Mouse (Mus musculus) bone marrow macrophage, adult 2 months (primary cell): Measurements from ENCODE around the gene Hbb-bs. TPM values are rescaled to one million over a fixed set of nuclear protein-coding genes. Genes with fewer than 3 reads are reported as not detected.
"Not testable (repeated sequence)": the region's sequence is repeated elsewhere in the genome, so short reads cannot be mapped to it uniquely, and the experiment has no call there.

Experiments used
- H3K27ac ChIP-seq: 2 replicates; pipeline ENCODE4 v1.5.1; 2012; ENCODE audit warnings: low read depth, low read length; ENCODE audit not compliant: insufficient read depth
- H3K4me1 ChIP-seq: 2 replicates; pipeline ENCODE4 v1.6.1; 2012; ENCODE audit warnings: low read length; ENCODE audit not compliant: control insufficient read depth, insufficient read depth
- H3K4me3 ChIP-seq: 2 replicates; pipeline ENCODE4 v1.5.1; 2012; ENCODE audit warnings: mild to moderate bottlenecking, low read length, moderate library complexity; ENCODE audit not compliant: insufficient read depth
- CTCF ChIP-seq: IDR thresholded peaks from 2 replicates; pipeline ENCODE4 v1.5.1; 2012; ENCODE audit warnings: low read depth, mild to moderate bottlenecking, low read length, moderate library complexity
- POLR2A ChIP-seq: IDR thresholded peaks from 2 replicates; pipeline ENCODE4 v1.6.1; 2012; ENCODE audit warnings: mild to moderate bottlenecking, low read depth, low read length, borderline replicate concordance
- polyA plus RNA-seq: library from polyadenylated mRNA; stranded (reverse); fragments of >200 nt; gene quantifications from 2 replicates; pipeline ENCODE4 v1.2.4, GENCODE M21; 2012; ENCODE audit not compliant: missing spikeins, insufficient read depth, insufficient read length

Hbb-bs gene
- polyA plus RNA-seq, 1 experiment = not detected

GRCm38 (mm10) chr7:103844525-103845325 is 16.8 kb upstream of the Hbb-bs start:
- no peaks in the 10 kb centered on the region for H3K4me1 ChIP-seq
- H3K4me3 ChIP-seq = no peak overlapping the region
- no peak overlapping the region for H3K27ac ChIP-seq
- TF ChIP-seq CTCF = no peak
- TF ChIP-seq POLR2A = no peak

GRCm38 (mm10) chr7:103843034-103843433 is 15.1 kb upstream of the Hbb-bs start, which contains the start of gene Hbb-bh1:
TSS of gene Hbb-bh1 (minus strand) at chr7:103843164.
- Histone ChIP-seq H3K4me3 (no peak within 1 kb of the TSS), H3K27ac (no peak within 1 kb of the TSS), H3K4me1 (no peaks in the 10 kb centered on the region)
- no peak for TF ChIP-seq POLR2A
- TF ChIP-seq CTCF = no peak

GRCm38 (mm10) chr7:103840268-103840667 is 12.4 kb upstream of the Hbb-bs start, which contains the start of gene Hbb-bh2:
TSS of gene Hbb-bh2 (minus strand) at chr7:103840520.
- H3K27ac ChIP-seq = no peak within 1 kb of the TSS
- H3K4me1 ChIP-seq = no peaks in the 10 kb centered on the region
- no peak within 1 kb of the TSS for H3K4me3 ChIP-seq
- TF ChIP-seq CTCF (no peak), POLR2A (no peak)

GRCm38 (mm10) chr7:103827139-103827538 is 757 bp downstream of the Hbb-bs start:
- H3K4me3 ChIP-seq, H3K4me1 ChIP-seq, H3K27ac ChIP-seq: not testable (repeated sequence)

GRCm38 (mm10) chr7:103826255-103826887 is 1.5 kb downstream of the Hbb-bs start:
- H3K4me3 ChIP-seq = no peak overlapping the region
- H3K27ac ChIP-seq = no peak overlapping the region
- no peak for TF ChIP-seq CTCF
- no peak for TF ChIP-seq POLR2A
- H3K4me1 ChIP-seq = no peaks in the 10 kb centered on the region

- Histone ChIP-seq H3K4me1 (no peaks in the 10 kb centered on the region), H3K27ac (no peak overlapping the region), H3K4me3 (no peak overlapping the region)
- TF ChIP-seq POLR2A (no peak), CTCF (no peak)
These were observed 2.2 kb downstream of the Hbb-bs start for GRCm38 (mm10) chr7:103825536-103826254.

- no peak overlapping the region for H3K27ac ChIP-seq
- no peak for TF ChIP-seq POLR2A
- no peak overlapping the region for H3K4me3 ChIP-seq
These were observed 3.3 kb downstream of the Hbb-bs start for GRCm38 (mm10) chr7:103824597-103824996.

GRCm38 (mm10) chr7:103815085-103815484 is 12.8 kb downstream of the Hbb-bs start:
- not testable (repeated sequence) for H3K27ac ChIP-seq, H3K4me1 ChIP-seq, H3K4me3 ChIP-seq

More at GRCm38 (mm10) chr7:103824597-103824996, 3.3 kb downstream of the Hbb-bs start:
- H3K4me1 ChIP-seq = no peaks in the 10 kb centered on the region

GRCm38 (mm10) chr7:103813766-103814165 is 14.1 kb downstream of the Hbb-bs start, which contains the start of gene Hbb-bt:
TSS of gene Hbb-bt (minus strand) at chr7:103813996.
- Histone ChIP-seq H3K27ac (no peak within 1 kb of the TSS), H3K4me3 (no peak within 1 kb of the TSS), H3K4me1 (no peaks in the 10 kb centered on the region)
- TF ChIP-seq POLR2A (no peak), CTCF (no peak)

- not testable (repeated sequence) for H3K4me3 ChIP-seq, H3K27ac ChIP-seq, H3K4me1 ChIP-seq
These were observed 14.7 kb downstream of the Hbb-bs start for GRCm38 (mm10) chr7:103813152-103813551.
